Mouse (Mus musculus) subcutaneous adipose tissue, adult 2 months (tissue): Measurements from ENCODE around the gene Tex19.1. TPM values are rescaled to one million over a fixed set of nuclear protein-coding genes. Genes with fewer than 3 reads are reported as not detected.

ENCODE experiments used
- polyA plus RNA-seq: library from polyadenylated mRNA; depleted of rRNA; stranded (reverse); fragments of >200 nt; gene quantifications from 2 replicates; pipeline ENCODE4 v1.2.3, GENCODE M21; 2012; ENCODE audit warnings: low replicate concordance; rRNA removed

The Tex19.1 gene
- 0.09 TPM in 1 of 2 replicates, not detected in the other for polyA plus RNA-seq

DNA sequence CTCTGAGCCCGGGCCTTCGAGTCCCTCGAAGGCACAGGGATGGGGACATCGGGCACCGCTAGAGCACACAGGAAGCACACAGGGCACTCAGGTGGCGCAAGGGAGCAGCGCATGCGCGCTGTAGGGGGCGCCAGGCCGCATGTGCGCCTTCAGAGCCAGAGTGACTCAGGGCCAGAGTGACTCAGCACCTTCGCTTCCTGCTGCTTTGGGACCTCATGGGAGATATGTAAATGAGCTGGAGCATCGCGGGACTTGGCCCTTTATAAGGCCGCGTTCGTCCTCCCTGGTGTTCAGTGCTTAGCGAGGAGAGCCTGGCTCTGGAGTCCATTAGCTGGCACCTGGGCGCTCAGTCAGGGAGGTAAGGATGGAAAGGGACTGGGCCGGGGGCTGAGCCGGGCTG lies at the start of gene Tex19.1:
Gene Tex19.1 (plus strand): TSS at position 279 of the 400 bp plus-strand sequence.

GRCm38 (mm10) chr11:121118577-121118976 lies 27.4 kb upstream of the Tex19.1 start, which contains the start of gene Tex19.2:
Gene Tex19.2 (minus strand): TSS chr11:121118677.

GRCm38 (mm10) chr11:121159971-121160370 lies 14.0 kb downstream of the Tex19.1 start, which contains the start of gene Uts2r:
Gene Uts2r (plus strand): TSS chr11:121160271.

Other genes with a start within 250 kb of the Tex19.1 start
- gene Ccdc57, start 213.3 kb upstream of the Tex19.1 start, polyA plus RNA-seq, result 1.6 and 5.9 TPM in 2 replicates
- gene Slc16a3, start 197.7 kb upstream of the Tex19.1 start, polyA plus RNA-seq, result 2.2 and 13.6 TPM in 2 replicates
- gene Csnk1d, start 154.8 kb upstream of the Tex19.1 start, polyA plus RNA-seq, result 67.7 and 113 TPM in 2 replicates
- gene Cd7, start 106.7 kb upstream of the Tex19.1 start, polyA plus RNA-seq, result 2.0 and 6.1 TPM in 2 replicates
- 3.2 TPM in 1 of 2 replicates, not detected in the other for gene Sectm1b, start 82.6 kb upstream of the Tex19.1 start, polyA plus RNA-seq
- gene Sectm1a, start 64.9 kb upstream of the Tex19.1 start, polyA plus RNA-seq, result 0.21 and 1.2 TPM in 2 replicates
- gene Tex19.2, start 27.5 kb upstream of the Tex19.1 start, polyA plus RNA-seq, result not detected in 2 replicates
- gene Uts2r, start 14.1 kb downstream of the Tex19.1 start, polyA plus RNA-seq, result 0.06 TPM in 1 of 2 replicates, not detected in the other
- 14.6 and 22.0 TPM in 2 replicates for gene Hexdc, start 58.3 kb downstream of the Tex19.1 start, polyA plus RNA-seq
- gene Ogfod3, start 58.6 kb downstream of the Tex19.1 start, polyA plus RNA-seq, result 13.7 and 16.6 TPM in 2 replicates
- gene Cybc1, start 83.2 kb downstream of the Tex19.1 start, polyA plus RNA-seq, result 24.4 and 38.6 TPM in 2 replicates
- gene Narf, start 91.1 kb downstream of the Tex19.1 start, polyA plus RNA-seq, result 32.7 and 35.6 TPM in 2 replicates
- 31.9 and 52.8 TPM in 2 replicates for gene Foxk2, start 113.8 kb downstream of the Tex19.1 start, polyA plus RNA-seq
- gene Wdr45b, start 208.3 kb downstream of the Tex19.1 start, polyA plus RNA-seq, result 53.6 and 69.7 TPM in 2 replicates
- 7.6 and 9.7 TPM in 2 replicates for gene Rab40b, start 242.1 kb downstream of the Tex19.1 start, polyA plus RNA-seq